Mouse (Mus musculus) gastrocnemius, adult 8-10 months (tissue): ENCODE data around the gene Zfp987. TPM values are rescaled to one million over a fixed set of nuclear protein-coding genes. Genes with fewer than 3 reads are reported as not detected.
"Not testable (repeated sequence)": the region's sequence is repeated elsewhere in the genome, so short reads cannot be mapped to it uniquely, and the experiment has no call there.

Source experiments
- DNase-seq, 2 experiments: peaks; one replicate each; pipeline ENCODE4 v3.0.0; 2022; ENCODE audit warnings: low spot score in 2 of 2
- total RNA-seq, 4 experiments: library from RNA; stranded (reverse); gene quantifications; 2 replicates each; pipeline ENCODE4 v1.2.4; 2022

Zfp987 gene
- not detected for total RNA-seq

GRCm38 (mm10) chr4:146096998-146097397 is at the start of gene Zfp987:
Gene Zfp987 (plus strand): TSS chr4:146097298.
- not testable (repeated sequence) for DNase-seq

- DNase-seq: not testable (repeated sequence)
Observed at GRCm38 (mm10) chr4:146052536-146052935, 44.6 kb upstream of the Zfp987 start.

- not testable (repeated sequence) for DNase-seq
Observed at GRCm38 (mm10) chr4:146053445-146053844, 43.7 kb upstream of the Zfp987 start.

DNA sequence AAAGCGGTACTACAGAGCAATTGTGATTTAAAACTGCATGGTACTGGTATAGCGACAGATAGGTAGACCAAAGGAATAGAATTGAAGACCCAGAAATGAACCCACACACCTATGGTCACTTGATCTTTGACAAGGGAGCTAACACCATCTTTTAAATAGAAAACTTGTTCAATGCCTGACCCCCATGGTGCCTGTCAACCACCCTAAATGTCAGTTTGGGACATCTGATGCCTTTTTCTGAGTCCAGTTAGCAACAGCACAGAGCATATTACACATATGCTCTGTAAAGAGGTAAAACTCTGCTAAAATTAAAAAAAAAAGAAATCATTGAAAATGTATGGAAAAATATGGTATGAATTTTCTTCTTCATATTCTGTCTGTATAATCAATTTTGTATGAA is 41.8 kb upstream of the Zfp987 start:
- no peak for DNase-seq

GRCm38 (mm10) chr4:146058646-146059045 is 38.5 kb upstream of the Zfp987 start:
- DNase-seq: not testable (repeated sequence)

DNA sequence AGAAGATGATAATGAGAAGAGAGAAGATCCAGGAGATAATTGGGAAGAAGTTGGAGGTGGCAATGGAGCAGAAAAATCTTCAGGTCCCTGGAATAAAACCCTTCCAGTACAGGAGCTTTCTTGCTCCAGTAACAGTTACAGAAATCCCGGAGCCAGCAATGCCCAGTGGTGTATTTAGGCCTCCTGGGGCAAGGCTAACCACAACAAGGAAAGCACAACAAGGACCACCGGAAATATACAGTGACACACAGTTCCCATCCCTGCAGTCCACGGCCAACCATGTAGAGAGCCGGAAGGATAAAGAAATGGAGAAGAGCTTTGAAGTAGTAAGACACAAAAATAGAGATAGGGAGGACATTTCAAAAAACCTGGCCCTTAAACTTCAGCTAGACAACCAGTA is 38.0 kb upstream of the Zfp987 start:
- not testable (repeated sequence) for DNase-seq

GRCm38 (mm10) chr4:146059974-146060693 is 37.0 kb upstream of the Zfp987 start:
- not testable (repeated sequence) for DNase-seq

DNA sequence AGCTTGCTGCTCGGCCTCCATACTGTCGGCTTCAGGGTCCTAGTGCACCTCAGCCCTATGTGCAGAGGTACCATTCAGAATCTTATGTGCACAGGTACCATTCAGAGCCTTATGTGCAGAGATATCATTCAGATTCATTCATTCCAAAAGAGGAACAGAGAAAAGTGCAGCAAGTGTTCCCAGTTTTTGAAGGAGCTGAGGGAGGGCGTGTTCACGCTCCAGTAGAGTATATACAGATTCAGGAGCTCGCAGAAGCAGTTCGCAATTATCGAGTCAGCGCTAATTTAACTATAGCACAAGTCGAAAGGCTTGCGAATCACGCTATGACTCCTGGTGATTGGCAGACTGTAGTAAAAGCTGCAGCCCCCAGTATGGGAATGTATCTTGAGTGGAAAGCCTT is 36.0 kb upstream of the Zfp987 start:
- DNase-seq: not testable (repeated sequence)

GRCm38 (mm10) chr4:146062021-146062420 is 35.1 kb upstream of the Zfp987 start:
- not testable (repeated sequence) for DNase-seq

- DNase-seq: not testable (repeated sequence)
Observed at GRCm38 (mm10) chr4:146063001-146063400, 34.1 kb upstream of the Zfp987 start.

DNA sequence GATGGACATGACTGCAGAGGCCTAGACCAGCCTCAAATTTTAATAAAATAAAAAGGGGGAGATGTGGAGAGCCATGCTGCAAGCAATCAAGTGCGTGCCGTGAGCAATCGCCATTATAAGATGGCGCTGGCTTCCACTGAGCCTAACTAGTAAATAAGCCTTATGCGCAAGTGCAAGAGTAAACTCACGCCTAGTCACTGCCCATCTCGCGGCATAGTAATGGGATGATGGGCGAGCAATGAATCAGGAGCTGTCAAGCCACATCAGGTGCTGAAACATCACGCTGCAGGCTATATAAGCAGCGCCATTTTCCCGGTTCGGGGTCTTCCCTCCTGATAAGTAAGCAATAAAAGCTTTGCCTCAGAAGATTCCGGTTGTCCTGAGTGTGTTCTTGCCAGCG is 33.5 kb upstream of the Zfp987 start:
- not testable (repeated sequence) for DNase-seq

GRCm38 (mm10) chr4:146064807-146065206 is 32.3 kb upstream of the Zfp987 start:
- DNase-seq: not testable (repeated sequence)

DNA sequence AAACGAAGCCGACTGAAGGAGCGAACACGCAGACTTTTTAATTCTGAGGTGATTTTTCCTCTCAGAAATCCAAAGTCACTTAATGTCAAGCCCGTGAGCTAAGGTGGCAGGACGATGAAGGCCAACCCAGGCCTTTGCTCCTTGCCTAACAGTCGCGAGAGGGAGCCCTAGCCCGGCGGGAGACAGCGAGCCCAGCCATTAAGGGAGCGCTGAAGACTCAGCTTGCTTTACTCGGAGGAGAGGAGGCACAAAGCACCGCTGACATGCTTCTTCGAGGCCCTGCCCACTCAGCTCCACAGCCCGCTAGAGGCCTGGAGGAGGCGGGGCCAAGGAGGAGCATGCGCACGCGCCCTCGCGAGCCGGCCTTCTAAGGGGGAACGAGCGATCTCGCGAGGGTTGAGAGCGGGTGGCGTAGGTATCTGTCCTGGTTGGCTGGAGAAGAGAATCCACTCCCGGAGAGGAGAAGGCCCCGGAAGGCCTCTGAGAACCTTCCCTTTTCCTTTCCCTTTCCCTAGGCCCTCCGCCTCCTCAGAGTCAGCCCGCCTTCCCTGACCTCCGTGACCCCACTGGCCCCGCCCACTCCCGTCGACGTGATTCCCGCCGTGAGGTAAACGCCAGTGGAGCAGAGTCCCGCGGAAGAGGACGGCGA is 30.0 kb upstream of the Zfp987 start:
- DNase-seq: not testable (repeated sequence)

DNA sequence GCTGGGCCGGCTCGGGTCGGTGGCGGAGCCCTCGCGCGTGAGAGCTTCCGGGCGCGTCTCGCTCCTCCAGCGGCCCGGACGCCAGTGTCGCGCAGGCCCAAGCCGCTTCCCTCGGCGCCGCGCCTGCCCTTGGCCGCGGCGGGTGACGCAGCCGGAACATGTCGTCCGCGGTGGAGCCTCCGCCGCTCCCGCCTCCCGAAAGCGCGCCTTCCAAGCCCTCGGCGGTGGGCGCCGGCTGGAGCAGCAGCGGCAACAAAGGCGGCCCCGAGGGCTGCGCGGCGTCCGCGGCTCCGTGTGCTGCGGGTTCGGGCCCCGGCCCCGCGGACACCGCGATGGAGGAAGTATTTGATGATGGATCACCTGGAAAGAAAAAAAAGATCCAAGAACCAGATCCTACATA is 29.5 kb upstream of the Zfp987 start:
- DNase-seq: not testable (repeated sequence)

DNA sequence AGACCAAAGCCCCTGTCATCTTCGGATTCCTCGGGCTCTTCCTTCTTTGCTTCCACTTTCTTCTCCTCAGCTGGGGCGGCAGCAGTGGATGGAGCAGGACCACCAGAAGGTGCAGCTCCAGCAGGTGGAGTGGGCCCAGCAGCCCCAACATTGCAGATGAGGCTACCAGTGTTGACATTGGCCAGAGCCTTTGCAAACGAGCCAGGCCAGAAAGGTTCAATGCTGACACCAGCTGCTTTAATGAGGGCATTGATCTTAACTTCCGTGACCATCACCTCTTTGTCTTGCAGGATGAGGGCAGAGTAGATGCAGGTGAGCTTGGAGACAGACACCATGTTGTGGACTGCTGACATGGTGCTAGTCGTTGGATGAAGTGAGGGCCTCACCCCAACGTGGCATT is 23.8 kb upstream of the Zfp987 start:
- not testable (repeated sequence) for DNase-seq

- DNase-seq: not testable (repeated sequence)
Observed at GRCm38 (mm10) chr4:146101448-146101847, 4.3 kb downstream of the Zfp987 start.

- DNase-seq: not testable (repeated sequence)
Observed at GRCm38 (mm10) chr4:146156524-146156923, 59.4 kb downstream of the Zfp987 start, which contains the start of gene Zfp600. Gene Zfp600 (plus strand): TSS chr4:146156824.

- DNase-seq: not testable (repeated sequence)
Observed at GRCm38 (mm10) chr4:146162893-146163292, 65.8 kb downstream of the Zfp987 start.

GRCm38 (mm10) chr4:146167202-146167832 is 70.2 kb downstream of the Zfp987 start:
- not testable (repeated sequence) for DNase-seq

GRCm38 (mm10) chr4:146167879-146168532 is 70.9 kb downstream of the Zfp987 start:
- DNase-seq: not testable (repeated sequence)

- DNase-seq: not testable (repeated sequence)
Observed at GRCm38 (mm10) chr4:146168730-146169215, 71.7 kb downstream of the Zfp987 start.
